Mouse (Mus musculus) heart, postnatal 0 days (tissue): ENCODE data around the gene Fmnl1.

Experiments
- CTCF ChIP-seq: IDR thresholded peaks from 2 replicates; pipeline ENCODE4 v1.5.1; 2016; ENCODE audit warnings: antibody characterized with exemption, control low read depth, low read depth
- EP300 ChIP-seq: IDR thresholded peaks from 2 replicates; pipeline ENCODE4 v1.6.1; 2016; ENCODE audit warnings: antibody characterized with exemption, low read depth

DNA sequence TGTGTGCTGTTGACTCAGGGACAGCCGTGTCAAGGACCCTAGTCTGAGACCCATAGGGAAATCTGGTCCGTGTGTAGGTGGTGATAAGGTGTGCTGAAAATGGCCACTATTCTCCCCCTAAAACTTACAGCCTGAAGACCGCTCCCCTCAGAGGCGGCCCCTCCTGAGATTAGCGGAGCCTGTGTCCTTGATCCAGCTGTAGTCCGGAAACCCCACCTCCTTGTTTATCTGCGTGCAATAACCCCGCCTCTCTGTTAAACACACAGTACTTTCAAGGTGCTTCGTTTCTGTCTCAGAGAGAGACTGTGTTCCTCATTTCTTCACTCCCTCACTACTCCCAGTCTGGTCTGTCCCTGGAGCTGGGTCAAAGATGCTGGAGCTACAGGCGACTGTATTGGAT, 6.5 kb upstream of the Fmnl1 start:
- TF ChIP-seq EP300 = no peak
- TF ChIP-seq CTCF = no peak
